Mouse (Mus musculus): ENCODE data around the gene Adgrg7. TPM values are rescaled to one million over a fixed set of nuclear protein-coding genes. Genes with fewer than 3 reads are reported as not detected.
A peak's percentile ranks its signal among the peaks of the same experiment; 100 is the strongest.

Gene Adgrg7
- total and polyA plus RNA-seq, 3 experiments: 0.20 to 1.5 (median 0.29) TPM

DNA sequence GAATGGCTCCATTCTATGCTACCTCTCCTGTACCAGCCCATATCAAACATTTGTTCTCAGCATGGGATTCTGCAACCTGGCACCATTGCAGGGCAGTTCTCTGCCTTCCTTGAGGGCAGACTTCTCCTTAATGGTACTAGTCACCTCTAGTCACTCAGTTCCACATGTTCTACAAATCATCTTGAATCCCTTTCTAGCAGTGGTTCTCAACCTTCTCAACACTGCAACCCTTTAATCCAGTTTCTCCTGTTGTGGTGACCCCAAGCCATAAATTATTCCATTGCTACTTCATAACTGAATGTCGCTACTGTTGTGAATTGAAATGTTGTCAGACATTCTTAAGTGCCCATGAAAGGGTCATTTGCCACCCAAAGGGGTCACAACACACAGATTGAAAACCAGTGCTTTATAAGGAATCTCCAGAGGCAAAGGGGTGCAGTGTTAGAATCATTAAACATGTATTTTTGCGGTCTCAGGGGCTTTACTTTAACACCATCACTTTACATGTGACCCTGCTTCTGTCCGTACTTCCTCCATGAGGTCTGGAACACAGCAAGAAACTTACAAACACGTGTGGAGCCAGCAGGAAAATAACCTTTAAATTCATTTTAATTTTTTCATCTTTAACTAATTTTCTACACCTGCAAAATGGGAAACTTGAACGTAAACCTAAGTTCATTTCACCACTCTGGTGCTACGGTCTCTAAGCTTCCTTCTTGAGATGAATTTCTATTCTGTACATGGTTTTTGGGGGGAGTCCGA, 1.1 kb downstream of the Adgrg7 start:
- H3K27ac ChIP-seq (ENCODE audit: insufficient read depth, low read depth): no peak overlapping the region
- no peaks in the 10 kb centered on the region for H3K9me3 ChIP-seq (replicated peaks; ENCODE audit: low read length)
- peak overlapping the region; percentile 3; the same call in 1 of the 2 replicates for H3K4me2 ChIP-seq (ENCODE audit: insufficient read depth, low read depth, poor library complexity, severe bottlenecking)
- H3K79me2 ChIP-seq (replicated peaks; ENCODE audit: control insufficient read depth, extremely low read depth, insufficient read depth, poor library complexity, severe bottlenecking): no peaks in the 10 kb centered on the region
- TF ChIP-seq ZNF384 (IDR thresholded peaks at IDR 0.05; ENCODE audit: low read depth, low read length) (no peak), JUN (IDR thresholded peaks at IDR 0.05; ENCODE audit: insufficient read depth, low read depth, low read length) (no peak), MEF2A (IDR thresholded peaks at IDR 0.05; ENCODE audit: borderline replicate concordance, low read depth, low read length) (no peak), ZKSCAN1 (IDR thresholded peaks at IDR 0.05; ENCODE audit: borderline replicate concordance, low read depth, low read length) (no peak), RAD21 (IDR thresholded peaks at IDR 0.05; ENCODE audit: low read depth, low read length) (no peak), MAX (IDR thresholded peaks at IDR 0.05; ENCODE audit: low read length) (no peak), CTCF (conservative IDR thresholded peaks at IDR 0.05 in 1 of 2, IDR thresholded peaks at IDR 0.05 in 1 of 2; ENCODE audit: low read depth in 2 of 2, low read length in 2 of 2) (no peak), USF1 (IDR thresholded peaks at IDR 0.05; ENCODE audit: low read depth, low read length) (no peak), HCFC1 (IDR thresholded peaks at IDR 0.05; ENCODE audit: low read depth, low read length) (no peak), ZC3H11A (IDR thresholded peaks at IDR 0.05; ENCODE audit: low read depth, low read length) (no peak)
- in situ Hi-C loops (cut with MboI; ENCODE audit: low pct_ligation_motif_present, low pct_unique_long_range_greater_than_20kb, low sequenced_read_pairs) (loop anchor here (5.0 kb wide), 1 partner anchor 123 kb away; no protein-coding TSS in a partner anchor), dilution Hi-C loops (cut with MboI; ENCODE audit: extremely low pct_ligation_motif_present, extremely low pct_unique_long_range_greater_than_20kb, low sequenced_read_pairs) (no loop called here)
- no peak for DNase-seq (ENCODE audit: extremely low read depth)
- peaks cover 0 to 3% of the 10 kb centered on the region in 2 experiments; a peak in 2 of 4 replicates for H3K4me1 ChIP-seq (ENCODE audit: control insufficient read depth in 1 of 2, insufficient read depth in 2 of 2)
- no peak overlapping the region for H3K4me3 ChIP-seq (replicated peaks in 1 of 3; ENCODE audit: low read depth in 2 of 3, low read length in 2 of 3, poor library complexity in 1 of 3)
- no peaks in the 10 kb centered on the region for H3K27me3 ChIP-seq (replicated peaks)
- no peaks in the 10 kb centered on the region for H3K36me3 ChIP-seq (replicated peaks in 1 of 2; ENCODE audit: control insufficient read depth in 1 of 2, insufficient read depth in 1 of 2, low read length in 1 of 2)
- H3K9ac ChIP-seq (ENCODE audit: insufficient read depth, low read depth): no peak overlapping the region

DNA sequence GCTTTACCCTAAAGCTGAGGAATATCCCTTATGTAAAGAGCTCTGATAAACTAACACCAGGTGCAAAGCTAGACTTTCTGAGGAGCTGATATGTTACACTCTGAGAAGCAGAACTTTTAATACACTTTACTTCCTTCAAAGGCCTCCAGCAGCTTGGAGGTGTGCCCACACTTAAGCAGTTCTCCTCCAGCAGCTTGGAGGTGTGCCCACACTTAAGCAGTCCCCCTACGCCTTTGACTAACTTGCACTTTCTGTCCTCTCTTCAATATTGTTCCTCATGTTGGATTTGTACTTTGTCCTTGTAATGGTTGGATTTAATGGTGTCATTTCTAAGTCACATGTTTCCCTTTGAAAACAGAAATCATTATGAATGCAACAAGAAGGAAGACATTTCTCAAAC, 1.9 kb downstream of the Adgrg7 start:
- DNase-seq (ENCODE audit: extremely low read depth): no peak
- no peak overlapping the region for H3K4me3 ChIP-seq (replicated peaks in 1 of 3; ENCODE audit: low read depth in 2 of 3, low read length in 2 of 3, poor library complexity in 1 of 3)
- H3K27me3 ChIP-seq (replicated peaks): no peaks in the 10 kb centered on the region
- TF ChIP-seq KAT2A (IDR thresholded peaks at IDR 0.05; ENCODE audit: insufficient replicate concordance, low read length): no peak
- TF ChIP-seq HCFC1 (IDR thresholded peaks at IDR 0.05; ENCODE audit: low read depth, low read length): peak; percentile 47; the same call in 1 of the 2 replicates
- in situ Hi-C loops (cut with MboI; ENCODE audit: low pct_ligation_motif_present, low pct_unique_long_range_greater_than_20kb, low sequenced_read_pairs): no loop called here
- no peak overlapping the region for H3K9ac ChIP-seq (ENCODE audit: insufficient read depth, low read depth)
- 0 out of 2 replicates have a peak overlapping the region, but pooled peaks have one; percentile 13 for H3K4me2 ChIP-seq (ENCODE audit: insufficient read depth, low read depth, poor library complexity, severe bottlenecking)
- H3K36me3 ChIP-seq (replicated peaks in 1 of 2; ENCODE audit: control insufficient read depth in 1 of 2, insufficient read depth in 1 of 2, low read length in 1 of 2): no peaks in the 10 kb centered on the region
- dilution Hi-C loops (cut with MboI; ENCODE audit: extremely low pct_ligation_motif_present, extremely low pct_unique_long_range_greater_than_20kb, low sequenced_read_pairs): no loop called here
- H3K79me2 ChIP-seq (replicated peaks; ENCODE audit: control insufficient read depth, extremely low read depth, insufficient read depth, poor library complexity, severe bottlenecking): no peaks in the 10 kb centered on the region
- peaks cover 0 to 3% of the 10 kb centered on the region in 2 experiments; a peak in 2 of 4 replicates for H3K4me1 ChIP-seq (ENCODE audit: control insufficient read depth in 1 of 2, insufficient read depth in 2 of 2)
- H3K27ac ChIP-seq (ENCODE audit: insufficient read depth, low read depth): no peak overlapping the region
- H3K9me3 ChIP-seq (replicated peaks; ENCODE audit: low read length): no peaks in the 10 kb centered on the region

GRCm38 (mm10) chr16:56785943-56786342, 9.7 kb downstream of the Adgrg7 start:
- in situ Hi-C loops (cut with MboI; ENCODE audit: low pct_ligation_motif_present, low pct_unique_long_range_greater_than_20kb, low sequenced_read_pairs): no loop called here
- dilution Hi-C loops (cut with MboI; ENCODE audit: extremely low pct_ligation_motif_present, extremely low pct_unique_long_range_greater_than_20kb, low sequenced_read_pairs): no loop called here
- no peak for TF ChIP-seq MAZ (IDR thresholded peaks at IDR 0.05; ENCODE audit: low read depth, low read length)
- TF ChIP-seq CTCF (conservative IDR thresholded peaks at IDR 0.05 in 1 of 2, IDR thresholded peaks at IDR 0.05 in 1 of 2; ENCODE audit: low read depth in 2 of 2, low read length in 2 of 2): no peak
- TF ChIP-seq ZMIZ1 (IDR thresholded peaks at IDR 0.05; ENCODE audit: low read depth, low read length): no peak
- no peak for TF ChIP-seq CHD1 (IDR thresholded peaks at IDR 0.05; ENCODE audit: low read depth, low read length)
- no peak for TF ChIP-seq IRF4 (IDR thresholded peaks at IDR 0.05; ENCODE audit: low read depth, low read length)
- TF ChIP-seq SMC3 (IDR thresholded peaks at IDR 0.05; ENCODE audit: low read depth, low read length): no peak
- no peak for TF ChIP-seq UBTF (IDR thresholded peaks at IDR 0.05; ENCODE audit: low read depth, low read length)
- TF ChIP-seq KAT2A (IDR thresholded peaks at IDR 0.05; ENCODE audit: insufficient replicate concordance, low read length): no peak
- H3K27ac ChIP-seq (ENCODE audit: insufficient read depth, low read depth): no peak overlapping the region
- no peak for DNase-seq (ENCODE audit: extremely low read depth)
- peaks cover 2% of the 10 kb centered on the region for H3K9me3 ChIP-seq (replicated peaks; ENCODE audit: low read length)
- no peaks in the 10 kb centered on the region for H3K79me2 ChIP-seq (replicated peaks; ENCODE audit: control insufficient read depth, extremely low read depth, insufficient read depth, poor library complexity, severe bottlenecking)
- H3K4me3 ChIP-seq (replicated peaks in 1 of 3; ENCODE audit: low read depth in 2 of 3, low read length in 2 of 3, poor library complexity in 1 of 3): no peak overlapping the region
- no peaks in the 10 kb centered on the region for H3K36me3 ChIP-seq (replicated peaks in 1 of 2; ENCODE audit: control insufficient read depth in 1 of 2, insufficient read depth in 1 of 2, low read length in 1 of 2)
- no peaks in the 10 kb centered on the region for H3K27me3 ChIP-seq (replicated peaks)
- no peak overlapping the region for H3K9ac ChIP-seq (ENCODE audit: insufficient read depth, low read depth)
- no peaks in the 10 kb centered on the region for H3K4me1 ChIP-seq (ENCODE audit: control insufficient read depth in 1 of 2, insufficient read depth in 2 of 2)
- H3K4me2 ChIP-seq (ENCODE audit: insufficient read depth, low read depth, poor library complexity, severe bottlenecking): no peak overlapping the region

Data from CH12.LX (cell line).